Mouse (Mus musculus): ENCODE results near the gene Nkd1.

GRCm38 (mm10) chr8:88609036-88609435 lies 87.9 kb downstream of the Nkd1 start:
- TF ChIP-seq MAFK (IDR thresholded peaks at IDR 0.05; ENCODE audit: insufficient read depth, low read depth, low read length) (no peak), ZC3H11A (IDR thresholded peaks at IDR 0.05; ENCODE audit: borderline replicate concordance, low read depth, low read length) (no peak), HCFC1 (IDR thresholded peaks at IDR 0.05; ENCODE audit: borderline replicate concordance, insufficient read depth, low read length) (no peak), ZNF384 (IDR thresholded peaks at IDR 0.05; ENCODE audit: low read depth, low read length) (no peak), CHD2 (IDR thresholded peaks at IDR 0.05; ENCODE audit: low read depth, low read length) (no peak)
